11 mouse cellular contexts compared by ENCODE assay signal in the genomic region with DNA sequence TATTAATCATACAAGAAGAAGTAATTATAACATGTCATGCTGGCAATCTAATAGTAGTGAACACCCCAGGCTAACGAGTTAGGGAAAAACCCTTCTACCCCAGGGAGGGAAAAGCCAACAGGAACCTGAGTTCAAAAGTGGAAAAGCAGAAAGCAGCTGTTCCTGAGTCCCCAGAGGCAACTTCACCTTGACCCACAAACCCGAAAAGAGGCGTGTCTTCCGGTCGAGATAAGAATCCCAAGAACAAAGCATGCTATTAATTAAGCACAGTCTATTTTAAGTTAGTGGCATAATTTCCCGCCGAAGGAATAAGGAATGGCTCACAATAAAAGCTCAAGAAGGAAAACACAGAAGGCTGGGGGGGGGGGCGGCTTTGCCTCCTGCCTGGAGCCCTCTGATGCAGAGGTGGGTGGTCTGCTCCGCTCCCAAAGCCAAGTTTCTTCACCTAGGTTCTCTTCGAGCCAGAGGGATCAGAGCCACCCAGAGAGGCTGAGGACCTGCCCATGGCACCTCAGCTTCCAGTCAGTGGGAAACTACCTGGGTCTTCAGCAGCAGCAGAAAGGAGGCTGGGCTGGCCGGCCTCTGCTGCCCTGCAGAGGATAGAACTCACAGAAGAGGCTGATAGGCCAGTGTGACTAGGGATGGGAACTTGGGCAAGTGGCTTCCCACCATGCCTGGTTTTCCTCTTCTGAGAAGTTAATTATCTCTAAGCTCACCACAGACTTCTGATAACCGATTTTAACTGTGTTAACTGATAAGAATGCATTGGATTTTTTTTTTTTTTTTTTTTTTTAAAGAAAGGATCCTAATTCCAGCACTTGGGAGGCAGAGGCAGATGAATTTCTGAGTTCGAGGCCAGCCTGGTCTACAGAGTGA. TPM values are rescaled to one million over a fixed set of nuclear protein-coding genes. Genes with fewer than 3 reads are reported as not detected.
DNase-seq lines count a peak whose midpoint lies in the region; ATAC-seq and TF ChIP-seq lines count a peak whose summit lies in the region.
"Had no signal": no experiment of that assay in that cellular context is flagged by ENCODE, and none has a peak within 500 bp of the region (broad histone marks: within the 10 kb centered on the region; RNA-seq: fewer than 3 reads in every experiment).

No protein-coding gene starts in this region.

- H3K9me3 ChIP-seq in stomach, embryonic 15.5 days = no peaks in the 10 kb centered on the region
- H3K9me3 ChIP-seq in stomach, postnatal 0 days (ENCODE audit: control insufficient read depth, low read length) = no peaks in the 10 kb centered on the region
- no peaks in the 10 kb centered on the region for H3K9me3 ChIP-seq in intestine, embryonic 16.5 days (ENCODE audit: control insufficient read depth, low read length)
- H3K9me3 ChIP-seq: forebrain, embryonic 13.5 days had no signal

- no peak overlapping the region for H3K4me3 ChIP-seq in stomach, embryonic 15.5 days (replicated peaks)
- H3K4me3 ChIP-seq in stomach, postnatal 0 days (ENCODE audit: low read depth, low read length) = no peak overlapping the region
- H3K4me3 ChIP-seq in intestine, embryonic 16.5 days (ENCODE audit: low read length) = no peak overlapping the region
- no peak overlapping the region for H3K4me3 ChIP-seq in olfactory bulb, adult 2 months (ENCODE audit: insufficient read depth, low read depth, low read length)
- H3K4me3 ChIP-seq: forebrain, embryonic 13.5 days had no signal

- no peak overlapping the region for H3K4me2 ChIP-seq in stomach, embryonic 15.5 days
- no peak overlapping the region for H3K4me2 ChIP-seq in stomach, postnatal 0 days (replicated peaks; ENCODE audit: low read depth)
- H3K4me2 ChIP-seq in intestine, embryonic 16.5 days (ENCODE audit: low read depth, low read length) = no peak overlapping the region
- H3K4me2 ChIP-seq: forebrain, embryonic 13.5 days had no signal

- no peaks in the 10 kb centered on the region for H3K27me3 ChIP-seq in stomach, embryonic 15.5 days (replicated peaks)
- no peaks in the 10 kb centered on the region for H3K27me3 ChIP-seq in stomach, postnatal 0 days (ENCODE audit: control insufficient read depth, insufficient read depth, low read length)
- no peaks in the 10 kb centered on the region for H3K27me3 ChIP-seq in intestine, embryonic 16.5 days (replicated peaks; ENCODE audit: control insufficient read depth, insufficient read depth, low read length)
- H3K27me3 ChIP-seq: forebrain, embryonic 13.5 days had no signal

- intact Hi-C loops in heart, postnatal 25 days (cut with DNase I) = no loop called here

- no peak for TF ChIP-seq POLR2A in olfactory bulb, adult 2 months (IDR thresholded peaks at IDR 0.05; ENCODE audit: insufficient read depth, low read depth, low read length)

- peaks cover 21% of the 10 kb centered on the region for H3K4me1 ChIP-seq in stomach, embryonic 15.5 days
- H3K4me1 ChIP-seq in stomach, postnatal 0 days (replicated peaks; ENCODE audit: control insufficient read depth, insufficient read depth) = peaks cover 3% of the 10 kb centered on the region; the same call in 1 of the 2 replicates
- peaks cover 29% of the 10 kb centered on the region for H3K4me1 ChIP-seq in intestine, embryonic 16.5 days (ENCODE audit: control insufficient read depth, insufficient read depth, low read length)
- H3K4me1 ChIP-seq in olfactory bulb, adult 2 months (ENCODE audit: control insufficient read depth, insufficient read depth, low read length) = peaks cover 29% of the 10 kb centered on the region

- WGBS in stomach, embryonic 15.5 days = 40% methylated on average over 13 of the region's 13 CpGs
- WGBS in stomach, postnatal 0 days = 46% methylated on average over 13 of the region's 13 CpGs
- 48% methylated on average over 13 of the region's 13 CpGs for WGBS in intestine, embryonic 16.5 days
- 27% methylated on average over 13 of the region's 13 CpGs for WGBS in olfactory bulb, adult 2 months

- TF ChIP-seq CTCF in stomach, postnatal 0 days (IDR thresholded peaks at IDR 0.05; ENCODE audit: low read depth) = no peak
- TF ChIP-seq CTCF in olfactory bulb, adult 2 months (IDR thresholded peaks at IDR 0.05; ENCODE audit: insufficient read depth, low read depth, low read length) = no peak

- H3K9ac ChIP-seq in stomach, embryonic 15.5 days = no peak overlapping the region
- no peak overlapping the region for H3K9ac ChIP-seq in stomach, postnatal 0 days (ENCODE audit: low read length)
- peak overlapping the region; percentile 36 for H3K9ac ChIP-seq in intestine, embryonic 16.5 days (ENCODE audit: low read depth, low read length)
- H3K9ac ChIP-seq: forebrain, embryonic 13.5 days had no signal

- DNase-seq in heart, adult 18-20 months = peak; percentile 60 to 85
- no peak for DNase-seq in heart, postnatal 25 days (ENCODE audit: low spot score)
- DNase-seq in stomach, postnatal 0 days (ENCODE audit: low spot score) = no peak
- no peak for DNase-seq in layer of hippocampus, adult 9-10 months (ENCODE audit: low spot score)
- DNase-seq in gastrocnemius, postnatal 4 days (ENCODE audit: low spot score in 2 of 2) = no peak
- DNase-seq: cerebellum, adult 11-12 months; thymus, adult 2 months had no signal

- no peak for ATAC-seq in stomach, embryonic 15.5 days (ENCODE audit: insufficient read depth, low FRiP score, low read depth)
- ATAC-seq in stomach, postnatal 0 days (ENCODE audit: low FRiP score, low TSS enrichment) = no peak
- no peak for ATAC-seq in intestine, embryonic 16.5 days
- ATAC-seq: forebrain, embryonic 13.5 days had no signal

- no peak for TF ChIP-seq EP300 in stomach, postnatal 0 days (optimal IDR thresholded peaks at IDR 0.05)

- no peaks in the 10 kb centered on the region for H3K36me3 ChIP-seq in stomach, embryonic 15.5 days
- no peaks in the 10 kb centered on the region for H3K36me3 ChIP-seq in stomach, postnatal 0 days (ENCODE audit: control insufficient read depth, insufficient read depth, low read length)
- H3K36me3 ChIP-seq in intestine, embryonic 16.5 days (ENCODE audit: control insufficient read depth, insufficient read depth, low read length) = no peaks in the 10 kb centered on the region

- peak overlapping the region; percentile 59 for H3K27ac ChIP-seq in stomach, embryonic 15.5 days
- H3K27ac ChIP-seq in stomach, postnatal 0 days (replicated peaks) = no peak overlapping the region
- peak overlapping the region; percentile 65 for H3K27ac ChIP-seq in intestine, embryonic 16.5 days (ENCODE audit: low read length)
- H3K27ac ChIP-seq in olfactory bulb, adult 2 months (ENCODE audit: insufficient read depth, low read depth, low read length) = peak overlapping the region; percentile 49; the same call in 1 of the 2 replicates
- H3K27ac ChIP-seq: forebrain, embryonic 13.5 days had no signal

RNA-seq across cellular contexts. Expression of a gene that starts 3.3 kb away (rescaled TPM):
- total RNA-seq in heart, adult 18-20 months (2021) = 10 to 100 TPM; 81.5 to 82.4 TPM
- 10 to 100 TPM; 74.6 to 75.8 TPM for total RNA-seq in heart, postnatal 25 days (2021)
- 89.3 and 101 TPM in 2 replicates for polyA plus RNA-seq in stomach, embryonic 15.5 days (2015; fragmentation: Nextera tagmentation; extraction: Ambion mirVana)
- 30.4 and 34.0 TPM in 2 replicates for polyA plus RNA-seq in stomach, postnatal 0 days (2015; fragmentation: Nextera tagmentation; extraction: Ambion mirVana)
- 68.5 and 82.4 TPM in 2 replicates for polyA plus RNA-seq in intestine, embryonic 16.5 days (2015; fragmentation: Nextera tagmentation; extraction: Ambion mirVana)
- polyA plus RNA-seq in olfactory bulb, adult 2 months (2012; ENCODE audit: insufficient read depth, insufficient read length, low replicate concordance, missing spikeins) = 76.8 TPM in 1 of 2 replicates, not detected in the other
- total RNA-seq in gastrocnemius, postnatal 4 days (2021) = 100 to 1,000 TPM; 198 to 217 TPM

RNA-seq across cellular contexts. Expression of a gene that starts 26.5 kb away (rescaled TPM):
- 10 to 100 TPM; 19.3 to 20.2 TPM for total RNA-seq in heart, adult 18-20 months (2021)
- 10 to 100 TPM; 18.9 to 21.9 TPM for total RNA-seq in heart, postnatal 25 days (2021)
- 26.6 and 29.7 TPM in 2 replicates for polyA plus RNA-seq in stomach, embryonic 15.5 days (2015; fragmentation: Nextera tagmentation; extraction: Ambion mirVana)
- 12.7 and 12.9 TPM in 2 replicates for polyA plus RNA-seq in stomach, postnatal 0 days (2015; fragmentation: Nextera tagmentation; extraction: Ambion mirVana)
- 22.1 and 23.2 TPM in 2 replicates for polyA plus RNA-seq in intestine, embryonic 16.5 days (2015; fragmentation: Nextera tagmentation; extraction: Ambion mirVana)
- polyA plus RNA-seq in olfactory bulb, adult 2 months (2012; ENCODE audit: insufficient read depth, insufficient read length, low replicate concordance, missing spikeins) = not detected in 2 replicates
- 10 to 100 TPM; 19.9 to 20.3 TPM for total RNA-seq in gastrocnemius, postnatal 4 days (2021)

RNA-seq across cellular contexts. Expression of a gene that starts 32.9 kb away (rescaled TPM):
- total RNA-seq in heart, adult 18-20 months (2021) = 1 to 10 TPM; 1.8 to 2.0 TPM
- total RNA-seq in heart, postnatal 25 days (2021) = 1 to 10 TPM; 2.7 to 3.0 TPM
- polyA plus RNA-seq in stomach, embryonic 15.5 days (2015; fragmentation: Nextera tagmentation; extraction: Ambion mirVana) = 1.5 and 1.6 TPM in 2 replicates
- 0.44 and 0.67 TPM in 2 replicates for polyA plus RNA-seq in stomach, postnatal 0 days (2015; fragmentation: Nextera tagmentation; extraction: Ambion mirVana)
- polyA plus RNA-seq in intestine, embryonic 16.5 days (2015; fragmentation: Nextera tagmentation; extraction: Ambion mirVana) = 0.80 and 1.2 TPM in 2 replicates
- polyA plus RNA-seq in olfactory bulb, adult 2 months (2012; ENCODE audit: insufficient read depth, insufficient read length, low replicate concordance, missing spikeins) = not detected in 2 replicates
- 1 to 10 TPM; 4.2 to 5.1 TPM for total RNA-seq in gastrocnemius, postnatal 4 days (2021)

RNA-seq across cellular contexts. Expression of a gene that starts 42.2 kb away (rescaled TPM):
- 100 to 1,000 TPM; 230 to 252 TPM for total RNA-seq in heart, adult 18-20 months (2021)
- total RNA-seq in heart, postnatal 25 days (2021) = 100 to 1,000 TPM; 189 to 199 TPM
- 64.1 and 71.1 TPM in 2 replicates for polyA plus RNA-seq in stomach, embryonic 15.5 days (2015; fragmentation: Nextera tagmentation; extraction: Ambion mirVana)
- 70.6 and 73.8 TPM in 2 replicates for polyA plus RNA-seq in stomach, postnatal 0 days (2015; fragmentation: Nextera tagmentation; extraction: Ambion mirVana)
- polyA plus RNA-seq in intestine, embryonic 16.5 days (2015; fragmentation: Nextera tagmentation; extraction: Ambion mirVana) = 150 and 162 TPM in 2 replicates
- not detected in 2 replicates for polyA plus RNA-seq in olfactory bulb, adult 2 months (2012; ENCODE audit: insufficient read depth, insufficient read length, low replicate concordance, missing spikeins)
- total RNA-seq in gastrocnemius, postnatal 4 days (2021) = 10 to 100 TPM; 74.6 to 78.1 TPM

Comparison
In these comparisons a context has a peak if more than half of its experiments do, and no peak if none do; other contexts are left out.
1. DNase-seq: peak in heart, adult 18-20 months (2 of 2); none in heart, postnatal 25 days (single experiment), stomach, postnatal 0 days (single experiment), layer of hippocampus, adult 9-10 months (single experiment) and gastrocnemius, postnatal 4 days (0 of 2).